Mouse (Mus musculus) CH12.LX (cell line): ENCODE measurements around the gene Ptpn6. TPM values are rescaled to one million over a fixed set of nuclear protein-coding genes. Genes with fewer than 3 reads are reported as not detected.

Experiments
- DNase-seq: peaks from one replicate; pipeline ENCODE4 v3.0.0-alpha.2; 2013; ENCODE audit errors: extremely low read depth
- H3K27ac ChIP-seq: 2 replicates; pipeline ENCODE4 v1.5.1; 2012; ENCODE audit warnings: low read depth, mild to moderate bottlenecking, control low read depth, moderate library complexity; ENCODE audit not compliant: insufficient read depth
- H3K27me3 ChIP-seq: replicated peaks from 2 replicates; pipeline ENCODE3; 2012; ENCODE audit warnings: inconsistent platforms
- H3K36me3 ChIP-seq, 2 experiments: replicated peaks in 1 of 2; 2 replicates each; pipeline versions ENCODE3 to v1.6.1; 2012; ENCODE audit warnings: inconsistent platforms in 1 of 2, low read length in 1 of 2, mild to moderate bottlenecking in 1 of 2, mixed read lengths in 1 of 2, moderate library complexity in 1 of 2; ENCODE audit not compliant: control insufficient read depth in 1 of 2, insufficient read depth in 1 of 2
- H3K4me1 ChIP-seq, 2 experiments: 2 replicates each; pipeline ENCODE4 v1.6.1; 2012; ENCODE audit warnings: inconsistent platforms in 1 of 2, moderate library complexity in 1 of 2; ENCODE audit not compliant: insufficient read depth in 2 of 2, control insufficient read depth in 1 of 2
- H3K4me2 ChIP-seq: 2 replicates; pipeline ENCODE4 v1.6.1; 2012; ENCODE audit warnings: low read depth, mild to moderate bottlenecking, control low read depth; ENCODE audit not compliant: poor library complexity, insufficient read depth, severe bottlenecking
- H3K4me3 ChIP-seq, 3 experiments: fragments of 150-350 bp in 1 of 3; sonication (generic) in 1 of 3; replicated peaks in 1 of 3; 2 replicates each; pipeline versions ENCODE3 to v1.5.1; 2011 to 2012; ENCODE audit warnings: low read depth in 2 of 3, low read length in 2 of 3, mild to moderate bottlenecking in 2 of 3, moderate library complexity in 2 of 3, control low read depth in 1 of 3, improper control_type of control experiment in 1 of 3, inconsistent platforms in 1 of 3, mixed read lengths in 1 of 3; ENCODE audit not compliant: poor library complexity in 1 of 3
- H3K79me2 ChIP-seq: replicated peaks from 2 replicates; pipeline ENCODE4 v1.6.1; 2012; ENCODE audit warnings: mild to moderate bottlenecking, moderate library complexity; ENCODE audit not compliant: control insufficient read depth, poor library complexity, insufficient read depth, severe bottlenecking; ENCODE audit errors: extremely low read depth
- H3K9ac ChIP-seq: 2 replicates; pipeline ENCODE4 v1.6.1; 2012; ENCODE audit warnings: low read depth, mild to moderate bottlenecking, control low read depth, moderate library complexity; ENCODE audit not compliant: insufficient read depth
- H3K9me3 ChIP-seq: replicated peaks from 2 replicates; pipeline ENCODE3; 2012; ENCODE audit warnings: low read length, inconsistent platforms, mixed read lengths
- BHLHE40 ChIP-seq: IDR thresholded peaks from 2 replicates; pipeline ENCODE4 v1.6.1; 2011; ENCODE audit warnings: mild to moderate bottlenecking, low read depth, low read length, improper control_type of control experiment
- CHD1 ChIP-seq: IDR thresholded peaks from 2 replicates; pipeline ENCODE4 v1.6.1; 2012; ENCODE audit warnings: low read depth, low read length, improper control_type of control experiment, inconsistent platforms
- CHD2 ChIP-seq: IDR thresholded peaks from 2 replicates; pipeline ENCODE4 v1.6.1; 2011; ENCODE audit warnings: low read length, improper control_type of control experiment
- E2F4 ChIP-seq: IDR thresholded peaks from 2 replicates; pipeline ENCODE4 v1.6.1; 2011; ENCODE audit warnings: low read depth, low read length, improper control_type of control experiment; ENCODE audit not compliant: insufficient replicate concordance
- ELF1 ChIP-seq: IDR thresholded peaks from 2 replicates; pipeline ENCODE4 v1.6.1; 2014; ENCODE audit warnings: low read depth, mild to moderate bottlenecking, inconsistent platforms, low read length, improper control_type of control experiment
- ETS1 ChIP-seq: conservative IDR thresholded peaks from 2 replicates; pipeline ENCODE4 v1.6.1; 2012; ENCODE audit warnings: low read depth, mild to moderate bottlenecking, inconsistent platforms, low read length, improper control_type of control experiment, moderate library complexity
- HCFC1 ChIP-seq: IDR thresholded peaks from 2 replicates; pipeline ENCODE4 v1.6.1; 2012; ENCODE audit warnings: low read depth, mild to moderate bottlenecking, inconsistent platforms, low read length, improper control_type of control experiment
- JUN ChIP-seq: IDR thresholded peaks from 2 replicates; pipeline ENCODE4 v1.6.1; 2011; ENCODE audit warnings: low read depth, mild to moderate bottlenecking, low read length, improper control_type of control experiment, moderate library complexity; ENCODE audit not compliant: insufficient read depth
- KAT2A ChIP-seq: IDR thresholded peaks from 2 replicates; pipeline ENCODE4 v1.6.1; 2012; ENCODE audit warnings: low read length, improper control_type of control experiment, inconsistent platforms; ENCODE audit not compliant: insufficient replicate concordance
- MAFK ChIP-seq: IDR thresholded peaks from 2 replicates; pipeline ENCODE4 v1.6.1; 2011; ENCODE audit warnings: low read length, improper control_type of control experiment; ENCODE audit not compliant: insufficient replicate concordance
- MAZ ChIP-seq: IDR thresholded peaks from 2 replicates; pipeline ENCODE4 v1.6.1; 2012; ENCODE audit warnings: low read depth, mild to moderate bottlenecking, inconsistent platforms, low read length, improper control_type of control experiment, moderate library complexity
- MXI1 ChIP-seq: IDR thresholded peaks from 2 replicates; pipeline ENCODE4 v1.6.1; 2011; ENCODE audit warnings: mild to moderate bottlenecking, low read depth, low read length, improper control_type of control experiment
- NRF1 ChIP-seq: IDR thresholded peaks from 2 replicates; pipeline ENCODE4 v1.6.1; 2014; ENCODE audit warnings: low read depth, mild to moderate bottlenecking, inconsistent platforms, low read length, improper control_type of control experiment, moderate library complexity
- POLR2A ChIP-seq: IDR thresholded peaks from 2 replicates; pipeline ENCODE4 v1.6.1; 2011; ENCODE audit warnings: low read depth, mild to moderate bottlenecking, improper control_type of control experiment, low read length
- POLR2AphosphoS2 ChIP-seq: IDR thresholded peaks from 2 replicates; pipeline ENCODE4 v1.6.1; 2011; ENCODE audit warnings: low read depth, low read length, improper control_type of control experiment
- SIN3A ChIP-seq: IDR thresholded peaks from 2 replicates; pipeline ENCODE4 v1.6.1; 2012; ENCODE audit warnings: low read length, improper control_type of control experiment, inconsistent platforms
- SMC3 ChIP-seq: IDR thresholded peaks from 2 replicates; pipeline ENCODE4 v1.6.1; 2011; ENCODE audit warnings: low read depth, low read length, improper control_type of control experiment
- TCF12 ChIP-seq: IDR thresholded peaks from 2 replicates; pipeline ENCODE4 v1.6.1; 2014; ENCODE audit warnings: low read depth, mild to moderate bottlenecking, inconsistent platforms, low read length, improper control_type of control experiment
- UBTF ChIP-seq: IDR thresholded peaks from 2 replicates; pipeline ENCODE4 v1.6.1; 2012; ENCODE audit warnings: low read depth, mild to moderate bottlenecking, inconsistent platforms, low read length, improper control_type of control experiment, moderate library complexity
- USF2 ChIP-seq: conservative IDR thresholded peaks from 2 replicates; pipeline ENCODE4 v1.6.1; 2011; ENCODE audit warnings: low read depth, low read length, improper control_type of control experiment
- ZC3H11A ChIP-seq: IDR thresholded peaks from 2 replicates; pipeline ENCODE4 v1.6.1; 2012; ENCODE audit warnings: low read depth, mild to moderate bottlenecking, inconsistent platforms, low read length, improper control_type of control experiment
- ZKSCAN1 ChIP-seq: IDR thresholded peaks from 2 replicates; pipeline ENCODE4 v1.6.1; 2012; ENCODE audit warnings: low read depth, inconsistent platforms, low read length, improper control_type of control experiment, borderline replicate concordance
- ZNF384 ChIP-seq: IDR thresholded peaks from 2 replicates; pipeline ENCODE4 v1.6.1; 2012; ENCODE audit warnings: low read depth, low read length, improper control_type of control experiment, inconsistent platforms
- dilution Hi-C: fragments of 300-500 bp; cut with MboI; formaldehyde crosslinking; loops from 2 replicates; pipeline ENCODE4 v1.14.3; 2020; ENCODE audit warnings: low sequenced_read_pairs; ENCODE audit not compliant: extremely low pct_unique_long_range_greater_than_20kb, extremely low pct_ligation_motif_present
- in situ Hi-C: fragments of 300-500 bp; cut with MboI; formaldehyde crosslinking; loops from 3 replicates; pipeline ENCODE4 v1.14.3; 2019; ENCODE audit warnings: low sequenced_read_pairs, low pct_ligation_motif_present, low pct_unique_long_range_greater_than_20kb, mixed read lengths
- polyA plus RNA-seq: library from polyadenylated mRNA; unstranded; fragments of >175 nt; gene quantifications from 2 replicates; pipeline ENCODE4 v1.2.1, GENCODE M21; 2012; ENCODE audit warnings: low read depth; ENCODE audit not compliant: insufficient read length
- total RNA-seq, 2 experiments: library from RNA; depleted of rRNA; stranded (reverse); fragments of 300-350 nt in 1 of 2; fragments of >200 nt in 1 of 2; gene quantifications; 2 replicates each; pipeline ENCODE4 v1.2.3; 2012 to 2014

Gene Ptpn6
- total and polyA plus RNA-seq, 3 experiments = 247 to 585 (median 300) TPM

DNA sequence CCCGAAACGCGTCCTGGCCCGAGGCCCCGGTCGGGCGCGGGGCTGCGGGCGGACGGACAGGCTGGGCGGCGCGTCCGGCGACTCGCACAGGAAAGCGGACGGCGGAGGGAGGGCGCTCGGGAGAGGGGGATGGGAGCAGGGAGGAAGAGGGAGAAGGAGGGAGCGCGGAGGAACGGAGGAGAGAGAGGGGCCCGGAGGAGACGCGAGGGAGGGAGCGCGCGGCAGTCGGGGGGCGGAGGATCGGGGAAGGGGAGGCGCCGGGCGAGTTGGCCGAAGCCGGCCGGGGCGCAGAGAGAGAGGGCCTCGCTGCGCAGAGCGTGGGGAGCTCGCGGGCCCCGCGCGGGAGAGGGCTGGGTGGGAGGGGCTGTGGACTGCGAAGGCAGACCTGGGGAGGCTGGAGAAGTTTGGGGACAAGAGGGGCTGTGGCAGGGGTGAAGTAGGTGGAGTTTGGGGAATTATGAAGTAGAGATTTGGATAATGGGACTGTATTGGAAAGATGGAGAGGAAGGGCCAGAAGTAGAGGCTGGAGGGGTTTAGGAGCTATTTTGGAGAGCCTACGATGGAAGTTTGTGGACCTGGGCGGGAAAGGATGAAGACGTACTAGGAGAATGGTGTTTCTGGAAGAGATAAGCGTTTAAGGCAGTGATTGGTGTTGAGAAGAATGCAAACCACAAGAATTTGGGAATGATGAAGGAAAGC lies 18.3 kb upstream of the Ptpn6 start:
- Histone ChIP-seq H3K4me2 (peak overlapping the region; percentile 78), H3K79me2 (peaks cover 6% of the 10 kb centered on the region; the same call in 1 of the 2 replicates), H3K27ac (peak overlapping the region; percentile 72), H3K4me1 (peaks cover 5 to 39% of the 10 kb centered on the region in 2 experiments), H3K9me3 (no peaks in the 10 kb centered on the region), H3K27me3 (no peaks in the 10 kb centered on the region), H3K4me3 (peak overlapping the region; percentile 66 to 95 (median 68)), H3K36me3 (peaks cover 8 to 41% of the 10 kb centered on the region in 2 experiments), H3K9ac (peak overlapping the region; percentile 95)
- in situ Hi-C loops = no loop called here
- dilution Hi-C loops = no loop called here
- no peak for DNase-seq
- TF ChIP-seq USF2 (no peak), ZKSCAN1 (no peak), ELF1 (no peak), MAZ (peak; percentile 50; the same call in 1 of the 2 replicates), JUN (no peak), ZNF384 (no peak), KAT2A (no peak), NRF1 (peak; percentile 24; the same call in 1 of the 2 replicates), TCF12 (0 out of 2 replicates have a peak, but pooled peaks have one; percentile 37), CHD2 (peak; percentile 56; the same call in 1 of the 2 replicates), UBTF (peak; percentile 49; the same call in 1 of the 2 replicates), ZC3H11A (no peak), MXI1 (peak; percentile 47; the same call in 1 of the 2 replicates), POLR2AphosphoS2 (no peak), POLR2A (peak; percentile 55; the same call in 1 of the 2 replicates), HCFC1 (peak; percentile 15; the same call in 1 of the 2 replicates)

DNA sequence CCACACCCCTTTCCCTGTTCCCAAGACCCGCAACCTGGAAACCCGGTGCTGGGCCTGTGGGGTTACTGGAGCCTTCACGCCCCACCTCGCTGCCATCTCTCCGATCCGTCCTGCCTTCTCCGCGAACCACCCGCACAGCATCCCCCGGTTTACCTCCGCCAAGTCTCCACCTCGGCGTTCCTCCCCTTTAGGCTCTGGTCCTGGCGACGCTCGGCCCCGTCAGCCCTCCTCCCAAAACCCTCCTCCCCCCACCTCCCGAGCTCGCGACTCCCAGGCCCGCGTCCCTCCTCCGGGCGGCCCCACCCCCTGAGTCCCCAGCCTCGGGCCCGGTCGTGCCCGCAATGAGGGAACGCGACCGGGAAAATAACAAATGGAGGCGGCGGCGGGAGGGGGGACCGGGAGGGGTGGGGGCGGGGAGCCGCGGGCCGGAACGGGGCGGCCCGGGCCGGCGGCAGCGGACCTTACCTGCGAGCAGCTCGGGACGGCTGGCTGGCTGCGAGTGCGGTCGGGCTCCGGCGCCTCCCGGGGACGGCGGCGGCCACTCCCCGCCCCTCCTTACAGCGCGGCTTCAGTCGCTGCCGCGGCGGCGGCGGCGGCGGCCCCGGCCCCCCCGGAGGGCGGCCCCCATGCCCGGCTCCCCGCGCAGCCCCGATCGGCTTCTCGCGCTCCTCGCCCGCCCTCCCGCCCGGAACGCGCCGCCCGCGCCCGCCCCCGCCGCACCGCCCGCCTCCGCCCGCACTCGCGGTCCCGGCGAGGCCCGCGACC lies 17.5 kb upstream of the Ptpn6 start, which contains the start of the genes Gm45234 and Atn1:
Gm45234 (minus strand) TSS at position 191 of the 765 bp plus-strand sequence.
Atn1 (minus strand) TSS at position 694 of the 765 bp plus-strand sequence.
- in situ Hi-C loops (no loop called here), dilution Hi-C loops (no loop called here)
- peak within 1 kb of the TSS; percentile 95 for H3K9ac ChIP-seq
- H3K4me3 ChIP-seq = peak within 1 kb of the TSS; percentile 66 to 95 (median 68)
- H3K27me3 ChIP-seq = no peaks in the 10 kb centered on the region
- H3K4me2 ChIP-seq = peak within 1 kb of the TSS; percentile 79
- TF ChIP-seq UBTF (0 out of 2 replicates have a peak, but pooled peaks have one; percentile 10), MAFK (no peak), SIN3A (0 out of 2 replicates have a peak, but pooled peaks have one; percentile 18), E2F4 (no peak), HCFC1 (peak; percentile 32; the same call in 1 of the 2 replicates), ZC3H11A (no peak), CHD1 (no peak), CHD2 (0 out of 2 replicates have a peak, but pooled peaks have one; percentile 25), ELF1 (no peak), SMC3 (no peak), BHLHE40 (0 out of 2 replicates have a peak, but pooled peaks have one; percentile 6), MXI1 (peak; percentile 57), POLR2A (peak; percentile 25; the same call in 1 of the 2 replicates), KAT2A (no peak), TCF12 (no peak), ETS1 (no peak), MAZ (peak; percentile 72; the same call in 1 of the 2 replicates)
- H3K4me1 ChIP-seq = peaks cover 5 to 39% of the 10 kb centered on the region in 2 experiments
- no peaks in the 10 kb centered on the region for H3K9me3 ChIP-seq
- peaks cover 5 to 38% of the 10 kb centered on the region in 2 experiments for H3K36me3 ChIP-seq
- H3K27ac ChIP-seq = peak within 1 kb of the TSS; percentile 72
- DNase-seq = no peak
- H3K79me2 ChIP-seq = peaks cover 6% of the 10 kb centered on the region; the same call in 1 of the 2 replicates
